Mouse (Mus musculus): Measurements from ENCODE around the gene Oog2.
"Not testable (repeated sequence)": the region's sequence is repeated elsewhere in the genome, so short reads cannot be mapped to it uniquely, and the experiment has no call there.

The Oog2 gene

GRCm38 (mm10) chr4:144190419-144190818 lies at the start of gene Oog2:
TSS of gene Oog2 (plus strand) at chr4:144190719.
- no peak for DNase-seq (ENCODE audit: low spot score in 2 of 2)

DNA sequence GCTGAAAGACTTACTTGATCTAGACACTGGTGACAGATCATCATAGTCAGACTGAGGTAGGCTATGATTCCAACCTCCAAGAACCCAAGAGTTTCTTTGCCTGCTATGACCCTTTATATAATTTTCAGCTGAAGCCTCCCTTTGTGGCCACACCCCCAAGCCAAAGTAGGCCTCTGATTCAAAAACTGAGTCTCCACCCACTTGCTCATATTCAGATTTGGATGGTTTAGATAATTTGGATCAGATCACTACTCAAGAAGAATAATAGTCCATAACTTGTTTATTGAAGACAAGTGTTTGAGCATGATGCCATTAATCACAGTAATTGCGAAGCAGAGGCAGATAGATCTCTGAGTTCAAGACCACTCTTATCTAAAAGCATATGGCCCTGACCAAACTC lies 28.0 kb upstream of the Oog2 start, which contains the start of gene Oog3:
Gene Oog3, minus strand, starts transcription at position 101 of the 400 bp plus-strand sequence.
- DNase-seq (ENCODE audit: low spot score in 2 of 2): no peak

DNA sequence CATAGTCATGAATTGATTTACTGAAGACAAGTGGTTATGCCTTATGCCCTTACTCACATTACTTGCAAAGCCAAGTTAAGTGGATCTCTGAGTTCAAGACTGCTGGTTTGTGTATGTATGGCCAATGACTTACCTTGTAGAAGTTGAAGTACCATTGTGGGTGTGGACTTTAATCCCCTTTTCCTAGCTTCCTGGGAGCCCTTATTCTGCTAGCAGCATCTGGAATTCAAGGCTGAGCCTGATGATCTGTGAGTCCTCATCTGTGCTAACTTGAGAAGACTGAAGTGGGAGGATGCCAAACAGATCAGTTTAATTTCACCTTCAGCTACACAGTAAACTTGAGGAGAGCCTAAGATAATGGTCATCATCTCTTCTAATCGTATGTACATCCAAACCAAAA lies 22.7 kb downstream of the Oog2 start, which contains the start of gene C87977:
Gene C87977, minus strand, starts transcription at position 101 of the 400 bp plus-strand sequence.
- DNase-seq (ENCODE audit: low spot score in 2 of 2): not testable (repeated sequence)

All from urinary bladder, adult 18-20 months (tissue).